Mouse (Mus musculus) neural tube, embryonic 10.5 days (tissue): ENCODE data around the gene Mogs.

Experiments used
- DNase-seq: peaks from one replicate; pipeline ENCODE4 v3.0.0-alpha.2; 2017; ENCODE audit warnings: low spot score; ENCODE audit errors: extremely low spot score

The Mogs gene

DNA sequence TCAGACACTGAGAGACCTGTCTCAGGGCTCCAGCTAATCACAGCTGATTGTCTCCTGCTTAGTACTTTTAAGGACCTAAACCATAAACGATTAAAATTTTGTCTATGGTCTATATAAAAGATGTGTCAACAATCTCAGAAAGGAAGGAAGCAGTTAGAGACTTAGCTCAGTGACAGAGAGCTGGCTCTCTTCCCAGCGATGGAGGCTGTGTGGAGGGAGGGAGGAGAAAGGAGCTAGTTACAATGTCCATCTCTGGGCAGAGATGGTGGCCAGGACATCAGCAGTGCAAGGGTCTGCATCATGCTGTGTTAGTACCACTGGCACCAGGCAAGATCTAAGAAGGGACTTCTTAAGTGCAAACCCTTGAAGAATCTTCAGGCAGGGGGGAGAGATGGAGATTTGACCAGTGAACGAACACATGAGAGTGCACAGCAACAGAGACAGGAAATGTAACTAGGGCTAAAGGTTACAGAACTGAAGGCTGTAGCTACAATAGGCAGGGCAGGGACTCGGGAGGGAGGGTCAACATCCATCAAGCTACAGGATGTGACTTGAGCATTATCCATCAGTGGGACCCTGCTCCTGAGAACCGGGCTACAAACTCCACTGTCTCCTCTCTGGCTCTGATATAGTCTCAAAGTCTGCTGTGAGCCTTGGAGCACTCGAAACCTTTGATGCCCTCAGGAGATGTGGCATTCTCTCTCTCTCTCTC, 22.7 kb upstream of the Mogs start:
- DNase-seq, result no peak

DNA sequence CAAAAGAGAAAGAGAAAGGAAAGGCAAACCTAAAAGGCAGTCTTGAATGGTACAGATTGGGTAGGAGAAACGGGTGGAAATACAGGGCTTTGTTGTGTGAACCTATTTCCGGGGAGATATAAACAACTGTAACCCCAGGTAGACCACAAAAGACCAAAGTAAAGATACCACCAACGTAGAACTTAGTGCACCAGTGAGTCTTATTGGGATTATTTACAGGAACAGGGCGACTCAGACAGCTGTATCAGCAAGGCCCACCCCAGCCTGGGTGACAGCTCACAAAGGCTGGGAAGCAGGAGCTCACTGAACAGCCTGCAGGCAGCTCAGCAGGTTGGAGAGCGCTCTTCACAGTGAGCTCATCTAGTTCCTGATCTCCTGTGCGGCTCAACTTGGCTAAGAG, 19.3 kb upstream of the Mogs start:
- no peak for DNase-seq

DNA sequence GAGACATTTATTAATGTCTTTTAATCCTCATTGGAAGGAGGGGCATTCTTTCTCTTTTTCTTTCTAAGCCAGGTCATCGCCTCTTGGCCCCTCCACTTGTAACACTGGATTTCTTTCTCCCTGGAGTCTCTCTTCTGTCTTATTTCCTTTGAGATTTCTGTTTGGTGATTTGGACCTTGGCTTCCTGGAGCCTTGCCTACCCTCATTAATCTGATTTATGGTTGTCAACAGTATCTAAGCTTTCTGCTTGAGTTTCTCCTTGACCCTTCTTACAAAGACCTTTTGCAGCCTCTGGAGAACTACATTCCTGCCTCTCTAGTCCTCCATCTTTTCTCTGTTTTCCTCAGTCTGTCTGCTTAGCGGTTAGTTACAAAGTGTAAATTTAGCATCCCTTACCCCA, 16.9 kb upstream of the Mogs start:
- DNase-seq, result no peak

DNA sequence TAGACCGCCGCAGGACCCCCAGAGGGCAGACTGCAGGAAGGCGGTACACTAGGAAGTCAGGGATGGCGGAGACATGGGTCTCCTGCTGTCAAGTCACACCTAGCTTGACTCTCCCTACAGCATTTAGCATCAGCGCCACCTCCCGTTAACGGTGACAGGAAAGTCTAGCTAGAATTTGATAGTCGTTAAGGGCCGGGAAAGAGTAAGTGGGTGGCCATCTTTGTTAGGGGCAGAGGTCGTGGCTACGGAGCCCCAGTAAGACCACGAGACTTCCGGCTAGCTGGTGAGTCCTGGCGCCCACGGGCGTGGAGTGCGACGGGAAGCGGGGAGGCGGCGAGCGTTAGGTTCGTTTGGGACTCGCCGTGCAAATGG, 14.0 kb upstream of the Mogs start, which contains the start of the genes Ccdc142 and Gm42688:
Gene Ccdc142 (plus strand): TSS at position 286 of the 372 bp plus-strand sequence.
Gene Gm42688 (plus strand): TSS at position 302 of the 372 bp plus-strand sequence.
- no peak for DNase-seq

DNA sequence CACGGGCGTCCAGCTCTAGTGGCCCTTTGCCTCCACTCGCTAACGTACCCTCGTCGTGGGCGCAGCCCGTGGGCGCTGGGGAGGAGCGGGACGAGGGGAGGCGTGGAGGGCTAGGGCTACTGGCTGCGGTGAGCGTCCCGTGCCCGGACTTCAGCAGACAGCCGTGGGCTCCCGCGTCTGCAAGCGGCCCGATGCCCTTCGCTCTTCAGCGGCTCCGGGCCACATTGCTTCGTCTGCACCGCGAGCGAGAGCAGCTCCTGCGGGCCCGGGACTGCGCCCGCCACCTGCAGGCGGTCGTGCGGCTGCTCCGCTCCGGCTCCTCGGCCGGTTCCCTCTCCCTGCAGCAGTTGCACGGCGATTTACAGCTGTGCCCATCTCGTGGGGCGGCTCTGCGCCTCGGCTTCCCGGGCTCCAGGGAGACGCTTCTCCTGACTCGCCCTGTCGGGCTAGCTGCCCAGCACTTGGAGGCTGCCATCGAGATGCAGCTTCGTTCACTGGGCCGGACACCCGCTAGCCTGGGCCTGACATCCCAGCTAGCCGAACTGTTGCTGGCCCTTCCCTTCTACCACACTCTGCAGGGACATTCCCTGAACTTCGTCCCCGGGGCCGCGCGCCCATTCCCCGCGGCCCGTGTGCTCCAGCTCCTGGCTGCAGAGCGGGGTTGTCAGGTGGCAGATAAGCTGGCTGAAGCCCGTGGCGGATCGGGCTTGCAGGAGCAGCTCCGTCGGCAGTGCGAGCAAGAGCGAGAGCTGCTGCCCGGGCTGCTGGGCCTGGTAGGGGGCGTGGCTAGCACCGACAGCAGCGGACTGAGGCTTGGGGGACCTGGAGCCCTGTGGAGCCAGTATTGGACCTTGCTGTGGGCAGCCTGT, 13.4 kb upstream of the Mogs start:
- peak; percentile 76 for DNase-seq

DNA sequence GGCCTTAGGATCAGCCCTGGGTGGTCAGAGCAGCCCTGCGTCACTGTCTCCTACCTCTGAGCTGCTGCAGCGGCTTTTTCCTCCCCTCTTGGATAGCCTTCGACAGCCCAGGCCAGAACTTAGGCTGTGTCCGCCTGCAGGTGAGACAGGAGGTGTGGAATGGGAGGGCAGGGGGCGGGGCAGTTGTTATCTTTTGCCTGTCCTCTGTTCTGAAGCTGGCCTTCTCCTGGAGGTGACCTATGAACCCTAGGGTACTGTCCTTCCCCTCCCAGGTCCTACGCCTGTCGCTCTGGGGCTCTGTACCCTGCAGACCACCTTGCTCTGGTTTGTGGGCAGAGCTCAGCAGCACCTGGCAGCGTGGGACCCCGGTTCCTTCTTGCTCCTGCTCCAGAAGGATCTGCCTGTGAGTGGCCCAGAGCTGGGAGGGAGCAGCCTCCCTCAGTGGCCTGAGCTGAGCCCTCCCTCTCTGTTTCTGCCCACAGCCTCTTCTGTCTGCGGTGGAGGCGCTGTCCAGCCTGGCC, 12.1 kb upstream of the Mogs start:
- DNase-seq, result no peak

DNA sequence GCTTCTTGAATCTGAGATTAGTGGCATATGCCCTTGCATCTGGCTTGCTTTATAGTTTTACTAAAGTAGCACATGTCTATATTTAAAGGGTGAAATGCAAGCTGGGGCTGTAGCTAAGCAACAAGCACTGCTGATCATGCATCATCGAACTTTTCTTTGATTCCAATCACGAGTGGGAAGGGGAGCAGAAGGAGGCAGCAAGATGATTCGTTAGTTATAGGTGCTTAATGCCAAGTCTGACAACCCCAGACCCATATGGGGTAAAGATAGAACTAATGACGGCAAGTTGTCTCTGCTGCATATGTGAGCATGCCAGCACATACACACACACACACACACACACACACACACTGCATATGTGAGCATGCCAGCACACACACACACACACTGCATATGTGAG, 11.1 kb upstream of the Mogs start:
- DNase-seq, result no peak

DNA sequence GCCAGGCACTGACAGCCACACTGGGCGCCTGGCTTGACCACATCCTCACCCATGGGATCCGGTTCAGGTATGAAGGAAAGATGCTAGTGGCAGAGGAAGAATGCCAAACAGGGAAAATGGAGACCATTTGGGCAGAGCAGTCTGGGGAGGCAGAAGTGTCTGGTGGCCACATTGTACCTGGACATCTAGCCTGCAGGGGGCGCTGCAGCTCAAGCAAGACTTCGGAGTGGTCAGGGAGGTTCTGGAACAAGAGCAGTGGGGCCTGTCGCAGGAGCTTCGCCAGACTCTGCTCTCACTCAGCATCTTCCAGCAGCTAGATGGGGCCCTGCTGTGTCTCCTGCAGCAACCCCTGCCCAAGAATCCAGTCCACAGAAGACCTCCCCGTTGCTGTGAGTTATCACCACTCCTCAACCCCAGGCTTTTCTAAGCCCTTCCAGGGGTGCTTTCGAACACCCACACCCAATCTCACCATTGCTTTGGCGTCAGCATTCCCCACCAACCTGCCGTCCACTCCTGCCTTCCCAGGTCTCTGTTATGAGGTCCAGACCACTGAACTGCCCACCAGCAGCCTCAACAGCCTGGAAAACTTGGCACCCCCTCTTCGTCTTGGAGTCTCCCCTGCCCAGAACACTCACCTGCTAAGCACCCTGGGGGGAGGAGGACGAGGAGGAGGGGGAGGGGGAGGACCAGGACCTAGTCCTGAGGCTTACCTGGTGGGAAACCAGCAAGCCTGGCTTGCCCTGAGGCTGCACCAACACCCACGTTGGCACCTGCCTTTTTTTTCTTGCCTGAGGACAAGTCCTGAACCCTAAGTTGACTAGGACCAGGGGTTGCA, 7.5 kb upstream of the Mogs start:
- DNase-seq, result peak; percentile 85

DNA sequence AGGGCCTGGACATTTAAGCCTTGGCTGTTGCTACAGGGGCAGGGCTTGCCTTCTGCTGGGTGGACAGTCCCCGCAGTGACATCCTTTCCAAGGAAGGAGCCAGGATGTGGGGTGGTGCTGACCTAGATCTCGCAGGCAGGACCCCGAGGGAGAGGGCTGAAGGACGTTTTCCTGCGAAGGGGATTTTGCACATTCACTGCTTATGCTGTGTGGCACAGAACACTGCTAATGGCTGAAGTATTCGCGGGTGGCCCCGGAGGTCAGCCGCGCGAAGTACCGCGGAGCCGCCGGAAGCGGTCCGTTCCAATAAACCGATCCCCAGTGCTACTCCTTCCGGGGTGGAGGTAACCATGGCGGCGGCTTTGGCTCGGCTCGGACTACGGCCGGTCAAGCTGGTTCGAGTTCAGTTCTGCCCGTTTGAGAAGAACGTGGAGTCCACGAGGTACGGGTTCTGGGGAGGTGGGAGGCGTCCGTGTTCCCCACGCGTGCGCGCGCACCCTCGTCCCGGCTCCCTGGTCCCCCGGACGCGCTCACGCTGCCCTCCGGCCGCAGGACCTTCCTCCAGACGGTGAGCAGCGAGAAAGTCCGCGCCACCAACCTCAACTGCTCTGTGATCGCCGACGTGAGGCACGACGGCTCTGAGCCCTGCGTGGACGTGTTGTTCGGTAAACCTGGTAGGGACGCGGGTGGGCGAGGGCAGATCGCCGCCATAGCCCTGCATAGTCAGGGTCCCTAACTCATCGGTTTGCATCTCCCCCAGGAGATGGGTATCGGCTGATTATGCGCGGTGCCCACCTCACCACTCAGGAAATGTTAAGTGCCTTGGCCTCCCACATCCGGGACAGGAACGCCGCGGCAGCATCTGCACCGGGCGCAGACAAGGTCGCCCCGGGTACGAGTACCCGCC, 6.3 kb upstream of the Mogs start, which contains the start of gene Mrpl53:
Gene Mrpl53 (plus strand): TSS at position 279 of the 907 bp plus-strand sequence.
- peak; percentile 86 for DNase-seq

DNA sequence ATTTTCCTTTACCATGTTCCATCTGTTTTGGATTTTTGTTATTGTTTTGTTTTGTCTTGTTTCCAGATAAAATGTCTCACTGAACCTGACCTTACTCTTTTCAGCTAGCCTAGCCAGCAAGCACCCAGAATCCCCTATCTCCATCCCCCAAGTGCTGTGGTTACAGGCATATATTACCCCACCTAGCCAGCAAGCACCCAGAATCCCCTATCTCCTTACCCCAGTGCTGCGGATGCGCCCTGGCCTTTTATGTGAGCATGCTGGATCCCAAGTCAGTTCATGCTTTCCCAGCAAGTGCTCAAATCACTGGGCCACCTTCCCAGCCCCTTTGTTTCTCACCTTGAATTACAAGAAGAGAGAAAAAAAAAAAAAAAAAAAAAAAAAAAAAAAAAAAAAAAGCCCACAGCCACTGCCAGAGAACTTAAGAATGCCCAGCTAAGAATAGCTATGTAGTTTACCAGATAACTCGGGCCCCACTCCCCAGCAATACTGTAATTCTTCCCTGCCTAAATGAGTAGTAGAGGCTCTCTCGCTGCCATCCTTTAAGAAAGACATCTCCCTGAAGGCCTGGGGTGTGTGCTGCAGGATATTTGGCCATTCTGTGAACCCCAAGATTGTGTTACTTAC, 3.7 kb upstream of the Mogs start:
- no peak for DNase-seq

DNA sequence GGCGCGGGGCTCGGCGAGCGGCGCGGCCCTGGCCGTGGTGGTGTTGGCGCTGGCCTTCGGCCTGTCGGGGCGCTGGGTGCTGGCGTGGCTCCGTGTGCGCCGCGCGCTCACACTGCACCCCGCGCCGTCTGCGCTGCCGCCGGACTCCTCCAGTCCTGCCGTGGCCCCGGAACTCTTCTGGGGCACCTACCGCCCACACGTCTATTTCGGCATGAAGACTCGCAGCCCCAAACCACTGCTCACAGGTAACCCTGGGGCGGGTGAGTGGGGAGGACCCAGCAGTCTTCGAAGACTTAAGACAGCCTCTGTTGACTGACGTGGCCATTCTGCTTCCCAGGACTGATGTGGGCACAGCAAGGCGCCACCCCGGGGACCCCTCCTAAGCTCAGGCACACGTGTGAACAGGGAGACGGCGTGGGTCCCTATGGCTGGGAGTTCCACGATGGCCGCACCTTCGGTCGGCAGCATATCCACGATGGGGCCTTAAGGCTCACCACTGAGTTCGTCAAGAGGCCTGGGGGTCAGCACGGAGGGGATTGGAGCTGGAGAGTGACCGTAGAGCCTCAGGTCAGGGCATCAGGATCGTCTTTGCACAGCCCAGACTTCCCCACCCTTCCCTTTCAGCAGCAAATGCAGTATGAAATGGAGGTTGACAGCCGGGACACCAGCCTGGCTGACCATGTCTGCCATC, 531 bp downstream of the Mogs start:
- DNase-seq, result peak; percentile 47

DNA sequence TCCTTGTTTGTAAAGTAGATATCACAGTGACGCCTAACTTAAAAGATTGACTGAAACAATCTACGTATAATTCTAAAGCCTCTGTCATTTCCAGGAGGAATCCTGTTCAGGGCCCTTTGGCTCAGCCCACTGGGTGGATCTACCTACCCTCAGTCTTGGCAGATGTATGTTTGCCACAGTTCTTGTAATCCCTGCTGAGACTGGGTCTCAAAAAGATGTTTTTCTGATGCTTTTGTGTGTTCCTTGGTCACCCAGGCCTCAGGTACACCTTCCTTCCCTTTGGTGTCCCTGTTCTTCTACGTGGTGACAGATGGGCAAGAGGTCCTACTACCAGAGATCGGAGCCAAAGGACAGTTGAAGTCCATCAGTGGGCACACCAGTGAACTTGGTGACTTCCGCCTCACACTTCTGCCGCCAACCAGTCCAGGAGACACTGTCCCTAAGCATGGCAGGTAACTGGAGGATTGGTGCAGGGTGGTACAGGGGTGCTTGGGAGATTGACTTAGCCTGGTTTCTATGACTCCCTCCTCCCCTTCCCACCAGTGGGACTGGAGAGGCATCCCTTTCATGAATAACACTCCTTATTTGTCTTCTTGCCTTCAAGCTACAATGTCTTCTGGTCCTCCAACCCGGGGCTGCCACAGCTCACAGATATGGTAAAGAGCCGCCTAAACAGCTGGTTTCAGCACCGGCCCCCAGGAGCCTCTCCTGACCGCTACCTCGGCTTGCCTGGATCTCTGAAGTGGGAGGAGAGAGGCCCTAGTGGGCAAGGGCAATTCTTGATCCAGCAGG, 1.3 kb downstream of the Mogs start:
- no peak for DNase-seq

DNA sequence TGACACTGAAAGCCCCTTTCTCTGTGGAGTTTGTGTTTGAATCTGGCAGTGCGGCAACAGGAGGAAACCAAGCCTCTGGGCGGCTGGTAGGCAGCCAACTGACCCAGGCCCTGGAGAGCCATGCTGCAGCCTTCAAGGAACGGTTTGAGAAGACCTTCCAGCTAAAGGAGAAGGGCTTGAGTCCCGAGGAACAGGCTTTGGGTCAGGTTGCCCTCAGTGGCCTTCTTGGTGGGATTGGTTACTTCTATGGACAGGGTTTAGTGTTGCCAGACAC, 1.8 kb downstream of the Mogs start:
- no peak for DNase-seq

DNA sequence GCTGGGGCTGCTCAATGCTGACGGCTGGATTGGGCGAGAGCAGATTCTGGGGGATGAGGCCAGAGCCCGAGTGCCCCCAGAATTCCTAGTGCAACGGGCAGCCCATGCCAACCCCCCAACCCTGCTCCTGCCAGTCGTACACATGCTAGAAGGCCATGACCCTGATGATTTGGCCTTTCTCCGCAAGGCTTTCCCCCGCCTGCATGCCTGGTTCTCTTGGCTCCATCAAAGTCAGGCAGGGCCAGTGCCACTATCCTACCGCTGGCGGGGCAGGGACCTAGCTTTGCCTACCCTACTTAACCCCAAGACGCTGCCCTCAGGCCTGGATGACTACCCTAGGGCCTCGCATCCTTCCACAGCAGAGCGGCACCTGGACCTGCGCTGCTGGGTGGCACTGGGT, 2.3 kb downstream of the Mogs start:
- DNase-seq, result no peak

DNA sequence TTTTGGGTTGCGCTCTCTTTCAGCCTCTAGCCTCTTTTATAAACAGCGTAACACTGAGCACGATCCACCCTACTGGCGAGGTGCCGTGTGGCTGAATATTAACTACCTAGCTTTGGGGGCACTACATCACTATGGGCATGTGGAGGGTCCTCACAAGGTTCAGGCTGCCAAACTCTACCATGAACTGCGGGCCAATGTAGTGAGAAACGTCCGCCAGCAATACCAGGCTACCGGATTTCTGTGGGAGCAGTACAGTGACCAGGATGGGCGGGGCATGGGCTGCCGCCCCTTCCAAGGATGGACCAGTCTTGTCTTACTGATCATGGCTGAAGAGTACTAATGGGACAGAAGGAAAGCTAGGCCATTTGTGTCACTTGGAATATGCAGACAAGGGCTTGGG, 3.1 kb downstream of the Mogs start:
- DNase-seq, result no peak

DNA sequence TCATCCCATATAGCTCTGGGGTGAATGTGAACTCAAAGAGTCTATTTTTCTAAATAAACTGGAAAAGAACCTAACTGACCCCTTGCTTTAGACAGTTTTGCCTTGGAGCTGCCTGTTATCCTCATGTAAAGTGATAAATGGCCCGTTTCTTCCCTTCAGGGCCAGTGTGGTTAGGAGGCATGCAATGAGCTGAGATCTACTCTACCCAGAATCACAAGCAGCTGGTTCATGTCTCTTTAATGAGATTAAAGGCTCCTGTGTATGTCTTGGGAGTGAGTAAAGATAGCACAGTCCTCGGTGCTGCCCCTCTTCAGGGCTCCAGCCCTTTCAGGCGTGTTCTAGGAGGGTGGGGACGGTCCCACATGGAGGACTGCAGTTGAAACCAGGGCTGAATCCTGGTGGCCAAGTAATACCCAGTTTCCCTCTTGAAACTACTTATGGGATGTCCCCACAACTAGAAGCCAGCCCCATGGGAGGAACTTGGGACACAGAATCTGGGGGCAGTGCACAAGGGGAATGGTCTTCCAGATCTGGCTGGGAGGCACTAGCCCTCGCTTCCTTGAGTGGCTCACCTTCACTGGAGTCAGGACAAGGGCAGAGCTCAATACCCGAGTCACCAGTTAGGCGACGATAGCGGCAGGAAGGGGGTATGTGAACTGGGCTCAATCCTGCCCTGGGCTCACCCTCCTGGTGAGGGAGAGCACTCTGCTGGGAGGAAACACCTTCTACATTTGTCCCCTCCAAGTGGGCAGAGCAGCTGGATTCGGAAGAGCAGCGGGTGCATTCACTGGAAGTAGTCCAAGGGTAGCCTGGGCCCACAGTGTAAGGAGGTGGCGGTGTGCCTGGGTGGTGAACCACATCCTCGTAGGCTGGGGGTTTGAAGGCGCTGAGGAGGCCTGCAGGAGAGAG, 3.8 kb downstream of the Mogs start:
- no peak for DNase-seq

DNA sequence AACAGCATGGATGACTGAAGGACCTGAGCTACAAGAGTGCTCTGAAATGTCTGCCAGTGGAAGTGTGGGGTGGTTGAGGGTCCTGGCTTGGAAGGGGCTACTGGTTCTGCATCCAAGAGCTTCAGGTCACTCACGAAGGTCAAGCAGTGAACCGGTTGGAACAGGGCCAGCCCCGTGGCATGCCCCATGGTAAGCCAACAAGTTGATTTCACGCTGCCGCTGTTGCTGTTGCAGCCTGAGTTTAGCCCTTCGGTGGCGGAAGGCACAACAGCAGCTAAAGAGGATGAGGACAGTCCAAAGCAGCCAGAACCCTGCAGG, 4.4 kb downstream of the Mogs start:
- DNase-seq, result no peak
